Mouse (Mus musculus) erythroblast, embryonic 14.5 days (primary cell): ENCODE data around the gene 9930111J21Rik2. TPM values are rescaled to one million over a fixed set of nuclear protein-coding genes. Genes with fewer than 3 reads are reported as not detected.
"Not testable (repeated sequence)": the region's sequence is repeated elsewhere in the genome, so short reads cannot be mapped to it uniquely, and the experiment has no call there.

ENCODE experiments used
- H3K27me3 ChIP-seq: 2 replicates; pipeline ENCODE4 v1.6.1; 2012; ENCODE audit warnings: inconsistent platforms; ENCODE audit not compliant: control insufficient read depth
- H3K36me3 ChIP-seq: 2 replicates; pipeline ENCODE4 v1.6.1; 2012; ENCODE audit warnings: mild to moderate bottlenecking, inconsistent platforms; ENCODE audit not compliant: control insufficient read depth
- H3K4me1 ChIP-seq: 2 replicates; pipeline ENCODE4 v1.6.1; 2012; ENCODE audit warnings: inconsistent platforms; ENCODE audit not compliant: control insufficient read depth
- H3K4me3 ChIP-seq: replicated peaks from 2 replicates; pipeline ENCODE3; 2012; ENCODE audit warnings: moderate library complexity, mild to moderate bottlenecking, inconsistent platforms
- H3K9me3 ChIP-seq: 2 replicates; pipeline ENCODE4 v1.6.1; 2012; ENCODE audit warnings: low read length, inconsistent platforms, mixed read lengths; ENCODE audit not compliant: control insufficient read depth
- GATA1 ChIP-seq: IDR thresholded peaks from 2 replicates; pipeline ENCODE4 v1.6.1; 2012; ENCODE audit warnings: low read length, inconsistent platforms, mixed read lengths
- TAL1 ChIP-seq: IDR thresholded peaks from 3 replicates; pipeline ENCODE4 v1.6.1; 2012; ENCODE audit warnings: low read length, inconsistent platforms, mixed read lengths
- polyA plus RNA-seq: library from polyadenylated mRNA; stranded (reverse); fragments of >175 nt; gene quantifications from 2 replicates; pipeline ENCODE4 v1.2.3, GENCODE M21; 2012

9930111J21Rik2 gene
- 0.02 TPM in 1 of 2 replicates, not detected in the other for polyA plus RNA-seq

- H3K27me3 ChIP-seq, H3K4me3 ChIP-seq, H3K4me1 ChIP-seq, H3K9me3 ChIP-seq, H3K36me3 ChIP-seq: not testable (repeated sequence)
Observed at GRCm38 (mm10) chr11:49051093-49051891, at the start of gene 9930111J21Rik2. Gene 9930111J21Rik2 (minus strand): TSS chr11:49051242.

- TF ChIP-seq TAL1 (no peak), GATA1 (no peak)
- Histone ChIP-seq H3K9me3 (no peaks in the 10 kb centered on the region), H3K27me3 (no peaks in the 10 kb centered on the region), H3K4me1 (peaks cover 16% of the 10 kb centered on the region), H3K4me3 (no peak overlapping the region), H3K36me3 (no peaks in the 10 kb centered on the region)
Observed at GRCm38 (mm10) chr11:49100409-49100808, 49.4 kb upstream of the 9930111J21Rik2 start.

GRCm38 (mm10) chr11:49095367-49095766 is 44.3 kb upstream of the 9930111J21Rik2 start:
- Histone ChIP-seq H3K4me1 (peaks cover 24% of the 10 kb centered on the region), H3K9me3 (no peaks in the 10 kb centered on the region), H3K4me3 (no peak overlapping the region), H3K36me3 (no peaks in the 10 kb centered on the region), H3K27me3 (no peaks in the 10 kb centered on the region)
- no peak for TF ChIP-seq TAL1
- TF ChIP-seq GATA1, result no peak

- Histone ChIP-seq H3K27me3 (no peaks in the 10 kb centered on the region), H3K9me3 (no peaks in the 10 kb centered on the region), H3K4me1 (peaks cover 36% of the 10 kb centered on the region), H3K36me3 (no peaks in the 10 kb centered on the region), H3K4me3 (no peak overlapping the region)
- TF ChIP-seq GATA1 (no peak), TAL1 (no peak)
Observed at GRCm38 (mm10) chr11:49093861-49094660, 43.0 kb upstream of the 9930111J21Rik2 start.

GRCm38 (mm10) chr11:49092786-49093185 is 41.7 kb upstream of the 9930111J21Rik2 start:
- H3K4me3 ChIP-seq, result no peak overlapping the region
- no peaks in the 10 kb centered on the region for H3K9me3 ChIP-seq
- H3K4me1 ChIP-seq, result peaks cover 48% of the 10 kb centered on the region
- H3K27me3 ChIP-seq, result no peaks in the 10 kb centered on the region
- H3K36me3 ChIP-seq, result no peaks in the 10 kb centered on the region
- TF ChIP-seq GATA1, result no peak
- TF ChIP-seq TAL1, result no peak

GRCm38 (mm10) chr11:49092053-49092586 is 41.1 kb upstream of the 9930111J21Rik2 start:
- Histone ChIP-seq H3K9me3 (no peaks in the 10 kb centered on the region), H3K36me3 (no peaks in the 10 kb centered on the region), H3K4me1 (peaks cover 53% of the 10 kb centered on the region), H3K27me3 (no peaks in the 10 kb centered on the region), H3K4me3 (no peak overlapping the region)
- TF ChIP-seq TAL1, result no peak
- TF ChIP-seq GATA1, result no peak

GRCm38 (mm10) chr11:49091171-49091570 is 40.1 kb upstream of the 9930111J21Rik2 start:
- no peak for TF ChIP-seq GATA1
- no peak for TF ChIP-seq TAL1
- Histone ChIP-seq H3K9me3 (no peaks in the 10 kb centered on the region), H3K27me3 (no peaks in the 10 kb centered on the region), H3K36me3 (no peaks in the 10 kb centered on the region), H3K4me3 (no peak overlapping the region), H3K4me1 (peaks cover 63% of the 10 kb centered on the region)

GRCm38 (mm10) chr11:49090551-49090950 is 39.5 kb upstream of the 9930111J21Rik2 start:
- H3K36me3 ChIP-seq, result no peaks in the 10 kb centered on the region
- TF ChIP-seq TAL1, result no peak
- TF ChIP-seq GATA1, result no peak

More at GRCm38 (mm10) chr11:49090551-49090950, 39.5 kb upstream of the 9930111J21Rik2 start:
- Histone ChIP-seq H3K4me1 (peaks cover 68% of the 10 kb centered on the region), H3K4me3 (no peak overlapping the region), H3K9me3 (no peaks in the 10 kb centered on the region), H3K27me3 (no peaks in the 10 kb centered on the region)
